Mouse (Mus musculus) embryo, embryonic 11.5 days (tissue): Measurements from ENCODE around the gene Olfr1443.

Experiments
- DNase-seq: peaks from one replicate; pipeline ENCODE4 v3.0.0-alpha.2; 2012; ENCODE audit warnings: low read depth, low spot score

Gene Olfr1443

DNA sequence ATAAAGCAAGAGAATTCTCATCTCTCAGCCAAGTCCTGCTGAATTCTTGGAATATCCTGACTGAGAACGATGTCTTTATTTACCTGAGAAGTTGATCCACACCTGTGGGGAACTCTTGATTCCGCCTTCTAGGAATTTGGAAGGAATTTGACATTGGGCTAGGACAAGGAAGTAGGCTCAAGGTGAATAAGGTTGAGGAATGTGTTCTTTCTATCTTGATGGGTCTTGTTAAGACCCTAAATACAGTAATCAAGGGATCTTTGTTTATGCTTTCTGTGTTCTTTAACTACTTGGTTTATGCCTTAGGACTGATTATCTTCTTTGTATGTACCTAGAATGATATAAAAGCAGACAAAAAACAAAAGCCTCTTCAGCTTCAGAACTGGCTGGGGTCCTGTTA, 54.0 kb downstream of the Olfr1443 start:
- no peak for DNase-seq
